Mouse (Mus musculus) kidney, embryonic 16.5 days (tissue): Measurements from ENCODE around the gene Reln. TPM values are rescaled to one million over a fixed set of nuclear protein-coding genes. Genes with fewer than 3 reads are reported as not detected.

Experiments
- ATAC-seq: fragments of 200-750 bp; cut with Nextera tagmentation; 2 replicates; pipeline ENCODE4 v1.8.0; 2017; ENCODE audit warnings: moderate TSS enrichment; ENCODE audit not compliant: low FRiP score, low TSS enrichment
- H3K27ac ChIP-seq: fragments of 300-500 bp; sonication (generic); 2 replicates; pipeline ENCODE4 v1.5.1; 2014; ENCODE audit warnings: low read length
- H3K27me3 ChIP-seq: fragments of 300-500 bp; sonication (generic); 2 replicates; pipeline ENCODE4 v1.6.1; 2014; ENCODE audit warnings: low read length, control low read depth, mixed read lengths; ENCODE audit not compliant: insufficient read depth
- H3K36me3 ChIP-seq: fragments of 300-500 bp; sonication (generic); 2 replicates; pipeline ENCODE4 v1.6.1; 2014; ENCODE audit warnings: low read length, control low read depth, mixed read lengths; ENCODE audit not compliant: insufficient read depth
- H3K4me1 ChIP-seq: fragments of 300-500 bp; sonication (generic); 2 replicates; pipeline ENCODE4 v1.6.1; 2014; ENCODE audit warnings: low read length, control low read depth, mixed read lengths; ENCODE audit not compliant: insufficient read depth
- H3K4me2 ChIP-seq: fragments of 300-500 bp; sonication (generic); replicated peaks from 2 replicates; pipeline ENCODE4 v1.6.1; 2014; ENCODE audit warnings: low read depth, low read length
- H3K4me3 ChIP-seq: fragments of 300-500 bp; sonication (generic); 2 replicates; pipeline ENCODE4 v1.5.1; 2014; ENCODE audit warnings: mild to moderate bottlenecking, low read length
- H3K9ac ChIP-seq: fragments of 300-500 bp; sonication (generic); replicated peaks from 2 replicates; pipeline ENCODE4 v1.6.1; 2014; ENCODE audit warnings: low read length
- H3K9me3 ChIP-seq: fragments of 300-500 bp; sonication (generic); 2 replicates; pipeline ENCODE4 v1.6.1; 2016; ENCODE audit warnings: low read length, control low read depth
- WGBS: fragments of 180-500 bp; shearing (Covaris S2); extraction: QIAGEN DNeasy Blood & Tissue Kit; methylation state at CpG from one replicate; pipeline ENCODE4 v1.1.7; 2014; 5-methylcytosine and 5-hydroxymethylcytosine counted together
- polyA plus RNA-seq: library from polyadenylated mRNA; unstranded; fragments of >200 nt; fragmentation: Nextera tagmentation; extraction: Ambion mirVana; gene quantifications from 2 replicates; pipeline ENCODE4 v1.2.1, GENCODE M21; 2015

The Reln gene
- polyA plus RNA-seq, 1 experiment from 2014 or later = 15.9 TPM

DNA sequence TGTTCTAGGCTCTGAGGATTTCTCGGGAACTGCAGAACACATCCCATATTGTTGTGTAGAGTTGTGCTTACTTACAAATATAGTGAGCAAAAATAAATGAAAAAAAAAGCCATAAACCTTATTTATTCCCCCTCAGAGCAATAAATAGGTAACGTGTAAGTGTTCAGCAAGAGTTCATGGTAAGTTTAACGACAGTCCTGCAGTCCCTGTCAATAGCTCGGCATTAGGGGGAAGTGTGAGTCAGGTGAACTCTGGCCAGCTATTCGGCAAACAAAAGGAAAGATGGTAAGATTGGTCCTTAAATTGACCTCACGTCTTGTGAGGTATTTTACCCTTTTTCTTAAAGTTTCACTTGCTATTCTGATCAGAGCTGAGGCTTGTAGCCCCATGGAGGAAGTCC is 497.1 kb downstream of the Reln start:
- H3K4me3 ChIP-seq = no peak overlapping the region
- 45% methylated on average over 6 of the region's 6 CpGs for WGBS
- H3K27me3 ChIP-seq = no peaks in the 10 kb centered on the region
- no peaks in the 10 kb centered on the region for H3K9me3 ChIP-seq
- H3K9ac ChIP-seq = no peak overlapping the region
- ATAC-seq = no peak
- no peaks in the 10 kb centered on the region for H3K36me3 ChIP-seq
- no peak overlapping the region for H3K27ac ChIP-seq
- no peaks in the 10 kb centered on the region for H3K4me1 ChIP-seq
- no peak overlapping the region for H3K4me2 ChIP-seq

GRCm38 (mm10) chr5:21846616-21847290 is 497.7 kb downstream of the Reln start:
- WGBS = 80% methylated on average over 20 of the region's 20 CpGs
- ATAC-seq = no peak
- Histone ChIP-seq H3K4me1 (no peaks in the 10 kb centered on the region), H3K4me3 (no peak overlapping the region), H3K27ac (no peak overlapping the region), H3K9ac (no peak overlapping the region), H3K4me2 (no peak overlapping the region), H3K27me3 (no peaks in the 10 kb centered on the region), H3K9me3 (no peaks in the 10 kb centered on the region), H3K36me3 (no peaks in the 10 kb centered on the region)

DNA sequence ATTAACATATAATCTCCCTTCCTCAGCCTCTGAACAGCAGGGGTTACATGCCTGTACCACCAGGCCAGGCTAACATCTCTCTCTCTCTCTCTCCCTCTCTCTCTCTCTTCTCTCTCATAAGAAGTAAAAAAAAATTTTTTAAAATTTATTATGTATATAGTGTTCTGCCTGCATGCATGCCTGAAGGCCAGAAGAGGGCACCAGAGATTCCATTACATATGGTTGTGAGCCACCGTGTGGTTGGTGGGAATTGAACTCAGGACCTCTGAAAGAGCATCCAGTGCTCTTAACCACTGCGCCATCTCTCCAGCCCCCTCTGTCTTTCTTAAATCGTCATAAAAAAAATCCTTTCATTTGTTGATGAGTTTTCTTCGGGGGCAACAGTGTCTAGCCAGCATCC is 499.8 kb downstream of the Reln start:
- H3K9me3 ChIP-seq = no peaks in the 10 kb centered on the region
- no peak for ATAC-seq
- no peaks in the 10 kb centered on the region for H3K36me3 ChIP-seq
- no peak overlapping the region for H3K4me3 ChIP-seq
- WGBS = 66% methylated on average over 4 of the region's 4 CpGs
- no peaks in the 10 kb centered on the region for H3K27me3 ChIP-seq
- H3K27ac ChIP-seq = no peak overlapping the region
- H3K4me2 ChIP-seq = no peak overlapping the region
- H3K4me1 ChIP-seq = no peaks in the 10 kb centered on the region
- H3K9ac ChIP-seq = no peak overlapping the region

Other genes starting within 250 kb of the Reln start
- 42.5 and 43.5 TPM in 2 replicates for gene Orc5, start 205.7 kb upstream of the Reln start, polyA plus RNA-seq